Mouse (Mus musculus) neural tube, embryonic 11.5 days (tissue): Measurements from ENCODE around the gene Mepce. TPM values are rescaled to one million over a fixed set of nuclear protein-coding genes. Genes with fewer than 3 reads are reported as not detected.
A peak's percentile ranks its signal among the peaks of the same experiment; 100 is the strongest.

Source experiments
- ATAC-seq: fragments of 200-750 bp; cut with Nextera tagmentation; 2 replicates; pipeline ENCODE4 v1.8.0; 2017; ENCODE audit warnings: moderate number of reproducible peaks, mild to moderate bottlenecking, moderate TSS enrichment, moderate library complexity; ENCODE audit not compliant: insufficient read depth, low FRiP score, low TSS enrichment
- DNase-seq: peaks from one replicate; pipeline ENCODE4 v3.0.0-alpha.2; 2015; ENCODE audit warnings: low spot score
- H3K27ac ChIP-seq: fragments of 300-500 bp; sonication (generic); 2 replicates; pipeline ENCODE4 v1.5.1; 2014; ENCODE audit warnings: low read depth, mild to moderate bottlenecking, low read length
- H3K27me3 ChIP-seq: fragments of 300-500 bp; sonication (generic); 2 replicates; pipeline ENCODE4 v1.6.1; 2014; ENCODE audit warnings: mild to moderate bottlenecking, low read length, mixed read lengths; ENCODE audit not compliant: control insufficient read depth, insufficient read depth
- H3K36me3 ChIP-seq: fragments of 300-500 bp; sonication (generic); 2 replicates; pipeline ENCODE4 v1.6.1; 2014; ENCODE audit warnings: mild to moderate bottlenecking, low read length, moderate library complexity, mixed read lengths; ENCODE audit not compliant: control insufficient read depth, insufficient read depth
- H3K4me1 ChIP-seq: fragments of 300-500 bp; sonication (generic); 2 replicates; pipeline ENCODE4 v1.6.1; 2014; ENCODE audit warnings: low read length, mixed read lengths; ENCODE audit not compliant: control insufficient read depth, insufficient read depth
- H3K4me2 ChIP-seq: fragments of 300-500 bp; sonication (generic); 2 replicates; pipeline ENCODE4 v1.6.1; 2014; ENCODE audit warnings: low read depth, mild to moderate bottlenecking, moderate library complexity
- H3K4me3 ChIP-seq: fragments of 300-500 bp; sonication (generic); 2 replicates; pipeline ENCODE4 v1.5.1; 2014; ENCODE audit warnings: low read depth, low read length
- H3K9ac ChIP-seq: fragments of 300-500 bp; sonication (generic); 2 replicates; pipeline ENCODE4 v1.6.1; 2014; ENCODE audit warnings: mild to moderate bottlenecking, low read length
- H3K9me3 ChIP-seq: fragments of 300-500 bp; sonication (generic); 2 replicates; pipeline ENCODE4 v1.6.1; 2016; ENCODE audit warnings: low read length; ENCODE audit not compliant: control insufficient read depth
- WGBS: fragments of 180-500 bp; shearing (Covaris S2); extraction: QIAGEN DNeasy Blood & Tissue Kit; methylation state at CpG from one replicate; pipeline ENCODE4 v1.1.7; 2014; 5-methylcytosine and 5-hydroxymethylcytosine counted together
- polyA plus RNA-seq: library from polyadenylated mRNA; unstranded; fragments of >200 nt; fragmentation: Nextera tagmentation; extraction: Ambion mirVana; gene quantifications from 2 replicates; pipeline ENCODE4 v1.2.1, GENCODE M21; 2014

The Mepce gene
- polyA plus RNA-seq, 1 experiment from 2014 or later, result 10.0 TPM

DNA sequence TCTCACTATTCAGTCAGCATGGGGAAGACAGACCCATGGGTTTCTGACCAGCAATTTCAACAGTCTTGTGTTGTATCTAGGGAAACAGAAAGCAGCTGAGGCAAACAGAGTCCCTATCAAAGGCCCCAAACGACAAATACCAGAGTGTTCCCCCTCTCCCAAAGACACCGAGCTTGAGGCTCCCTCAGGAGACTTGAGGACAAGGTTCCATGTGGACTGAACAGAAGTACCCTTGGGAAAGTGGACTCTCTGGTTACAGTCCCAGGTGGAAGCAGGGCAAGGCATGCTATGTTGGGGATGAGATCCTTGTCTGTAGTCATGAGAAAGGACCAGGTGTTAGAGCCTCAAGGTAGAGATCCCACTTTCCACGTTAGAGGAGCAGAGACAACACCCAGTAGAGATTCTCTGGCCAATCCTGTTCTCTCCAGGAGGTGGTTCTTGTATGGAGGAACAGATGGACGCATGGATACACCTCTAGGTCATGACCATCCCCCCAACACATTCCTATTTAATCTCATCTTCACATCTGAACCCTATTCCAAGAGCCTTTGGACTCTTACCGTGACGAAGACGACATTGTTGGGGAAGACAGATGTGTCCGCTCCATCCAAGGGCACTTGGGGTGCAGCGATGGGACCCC, 3.4 kb downstream of the Mepce start:
- Histone ChIP-seq H3K36me3 (peaks cover 11% of the 10 kb centered on the region), H3K4me1 (peaks cover 32% of the 10 kb centered on the region), H3K9ac (peak overlapping the region; percentile 41; the same call in 1 of the 2 replicates), H3K4me2 (peak overlapping the region; percentile 89), H3K27me3 (no peaks in the 10 kb centered on the region; the same call in 1 of the 2 replicates), H3K9me3 (no peaks in the 10 kb centered on the region), H3K4me3 (peak overlapping the region; percentile 90), H3K27ac (no peak overlapping the region)
- 75% methylated on average over 9 of the region's 9 CpGs for WGBS
- DNase-seq (no peak), ATAC-seq (no peak)

- ATAC-seq, result no peak
- H3K36me3 ChIP-seq, result peaks cover 11% of the 10 kb centered on the region
- H3K4me3 ChIP-seq, result 0 out of 2 replicates have a peak overlapping the region, but pooled peaks have one; percentile 90
- peak overlapping the region; percentile 7; the same call in 1 of the 2 replicates for H3K9ac ChIP-seq
- peaks cover 32% of the 10 kb centered on the region for H3K4me1 ChIP-seq
- H3K27me3 ChIP-seq, result no peaks in the 10 kb centered on the region; the same call in 1 of the 2 replicates
- no peak overlapping the region for H3K27ac ChIP-seq
- 86% methylated on average over 13 of the region's 13 CpGs for WGBS
- H3K4me2 ChIP-seq, result peak overlapping the region; percentile 89
- no peak for DNase-seq
- no peaks in the 10 kb centered on the region for H3K9me3 ChIP-seq
These were observed 4.5 kb downstream of the Mepce start for GRCm38 (mm10) chr5:137782776-137783522.

- H3K4me1 ChIP-seq, result peaks cover 32% of the 10 kb centered on the region
- ATAC-seq, result no peak
- no peak overlapping the region for H3K4me2 ChIP-seq
These were observed 5.8 kb downstream of the Mepce start for GRCm38 (mm10) chr5:137781661-137782060.

DNA sequence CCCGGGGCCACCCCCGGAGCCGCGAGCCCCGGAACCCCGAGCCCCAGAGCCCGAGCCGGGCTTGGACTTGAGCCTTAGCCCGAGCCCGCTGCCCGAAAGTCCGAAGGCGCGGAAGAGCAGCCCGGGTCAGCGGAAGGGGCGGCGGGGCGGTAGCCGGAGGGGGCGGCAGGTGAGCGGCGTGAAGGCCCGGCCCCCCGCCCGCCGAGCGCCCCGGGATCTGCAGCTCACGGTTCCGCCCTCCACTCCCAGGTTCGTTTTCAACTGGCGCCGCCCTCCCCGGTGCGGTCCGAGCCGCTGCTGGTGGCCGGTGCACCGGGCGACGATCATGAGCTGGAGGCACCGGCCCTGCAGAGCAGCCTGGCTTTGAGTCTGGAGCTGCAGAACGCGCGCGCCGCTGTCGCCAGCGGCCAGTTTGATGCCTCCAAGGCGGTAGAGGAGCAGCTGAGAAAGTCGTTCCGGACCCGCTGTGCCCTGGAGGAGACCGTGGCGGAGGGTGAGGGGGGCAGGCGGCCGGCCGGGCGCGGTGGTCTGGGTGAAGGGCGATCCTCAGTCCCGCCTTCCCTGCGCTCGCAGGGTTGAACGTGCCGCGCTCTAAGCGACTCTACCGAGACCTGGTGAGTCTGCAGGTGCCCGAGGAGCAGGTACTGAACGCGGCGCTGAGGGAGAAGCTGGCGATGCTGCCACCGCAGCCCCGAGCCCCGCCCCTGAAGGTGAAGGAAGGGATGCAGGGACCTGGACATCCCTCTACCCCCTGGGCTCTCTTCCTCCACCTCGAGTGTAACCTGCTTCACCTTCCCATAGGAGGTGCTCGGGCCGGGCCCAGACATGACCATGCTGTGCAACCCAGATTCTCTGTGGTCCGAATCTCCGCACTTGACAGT, 8.2 kb downstream of the Mepce start:
- peak; percentile 13; the same call in 1 of the 2 replicates for ATAC-seq
- peak overlapping the region; percentile 98 for H3K4me3 ChIP-seq
- H3K27ac ChIP-seq, result peak overlapping the region; percentile 83
- peak overlapping the region; percentile 94 for H3K9ac ChIP-seq
- H3K4me1 ChIP-seq, result peaks cover 22% of the 10 kb centered on the region
- peak; percentile 36 for DNase-seq
- peak overlapping the region; percentile 96 for H3K4me2 ChIP-seq
- peaks cover 8% of the 10 kb centered on the region for H3K36me3 ChIP-seq
- H3K9me3 ChIP-seq, result no peaks in the 10 kb centered on the region
- no peaks in the 10 kb centered on the region for H3K27me3 ChIP-seq
- WGBS, result under 1% methylated on average over 55 of the region's 83 CpGs

More at GRCm38 (mm10) chr5:137781661-137782060, 5.8 kb downstream of the Mepce start:
- 90% methylated on average over 7 of the region's 7 CpGs for WGBS
- H3K27me3 ChIP-seq, result no peaks in the 10 kb centered on the region
- DNase-seq, result no peak
- no peak overlapping the region for H3K9ac ChIP-seq
- H3K36me3 ChIP-seq, result peaks cover 11% of the 10 kb centered on the region
- no peak overlapping the region for H3K27ac ChIP-seq
- H3K4me3 ChIP-seq, result no peak overlapping the region
- no peaks in the 10 kb centered on the region for H3K9me3 ChIP-seq

DNA sequence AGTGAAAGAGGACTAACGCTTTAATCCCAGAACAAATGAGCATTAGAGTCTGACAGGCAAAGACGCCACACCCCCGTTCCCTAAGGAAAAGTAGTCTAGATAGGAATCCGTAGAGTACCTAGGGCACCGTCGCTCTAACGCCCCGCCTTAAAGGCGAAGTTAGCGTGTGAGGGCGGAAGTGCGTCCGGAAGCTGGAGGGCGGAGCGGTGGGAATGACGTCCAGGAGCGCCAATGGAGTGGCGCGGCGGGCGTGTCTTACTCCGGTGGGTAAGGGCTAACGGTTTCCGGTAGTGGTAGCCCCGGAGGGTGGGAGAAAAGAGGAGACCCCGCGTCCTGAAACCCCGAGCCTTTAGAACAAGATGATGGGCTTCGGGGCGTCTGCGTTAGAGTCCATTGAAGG, 8.8 kb downstream of the Mepce start, which contains the start of gene Ppp1r35:
Gene Ppp1r35, plus strand, starts transcription at position 215 of the 400 bp plus-strand sequence.
- H3K4me3 ChIP-seq, result peak within 1 kb of the TSS; percentile 98
- H3K4me2 ChIP-seq, result peak within 1 kb of the TSS; percentile 96
- DNase-seq (peak; percentile 97), ATAC-seq (peak; percentile 96)
- H3K4me1 ChIP-seq, result peaks cover 15% of the 10 kb centered on the region
- WGBS, result 0% methylated on average over 31 of the region's 31 CpGs
- H3K36me3 ChIP-seq, result peaks cover 8% of the 10 kb centered on the region
- peak within 1 kb of the TSS; percentile 83 for H3K27ac ChIP-seq
- H3K9me3 ChIP-seq, result no peaks in the 10 kb centered on the region
- H3K27me3 ChIP-seq, result no peaks in the 10 kb centered on the region
- peak within 1 kb of the TSS; percentile 94 for H3K9ac ChIP-seq

DNA sequence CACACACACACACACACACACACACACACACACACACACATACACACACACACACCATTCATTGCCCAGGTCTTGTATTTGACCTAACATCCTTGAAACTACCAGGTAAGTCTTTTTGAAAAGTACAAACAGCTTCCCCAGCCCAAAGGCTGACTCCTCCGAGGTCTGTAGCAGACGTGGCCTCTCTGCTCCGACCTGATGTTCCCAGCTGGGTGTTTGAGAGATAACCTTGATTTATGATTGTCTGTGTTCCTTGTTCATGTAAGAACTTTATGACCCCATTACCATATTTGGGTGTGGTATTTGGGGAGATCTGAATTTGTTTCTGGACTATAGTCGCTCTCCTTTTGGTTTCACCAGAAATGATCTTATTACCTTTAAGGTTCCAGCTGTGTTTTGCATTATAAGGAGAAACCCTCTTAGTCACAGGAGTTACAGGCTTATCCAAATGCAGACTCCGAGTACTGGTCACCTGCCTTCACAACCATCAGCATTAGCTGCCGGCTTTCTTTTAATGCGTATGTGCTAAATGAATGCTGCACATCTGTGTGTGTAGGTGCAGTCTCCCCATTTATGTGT, 10.1 kb downstream of the Mepce start:
- no peak overlapping the region for H3K9ac ChIP-seq
- H3K4me1 ChIP-seq, result peaks cover 10% of the 10 kb centered on the region
- H3K27me3 ChIP-seq, result no peaks in the 10 kb centered on the region
- H3K9me3 ChIP-seq, result no peaks in the 10 kb centered on the region
- peaks cover 5% of the 10 kb centered on the region for H3K36me3 ChIP-seq
- ATAC-seq (no peak), DNase-seq (no peak)
- H3K4me3 ChIP-seq, result no peak overlapping the region
- H3K4me2 ChIP-seq, result no peak overlapping the region
- 67% methylated on average over 7 of the region's 7 CpGs for WGBS
- H3K27ac ChIP-seq, result no peak overlapping the region

DNA sequence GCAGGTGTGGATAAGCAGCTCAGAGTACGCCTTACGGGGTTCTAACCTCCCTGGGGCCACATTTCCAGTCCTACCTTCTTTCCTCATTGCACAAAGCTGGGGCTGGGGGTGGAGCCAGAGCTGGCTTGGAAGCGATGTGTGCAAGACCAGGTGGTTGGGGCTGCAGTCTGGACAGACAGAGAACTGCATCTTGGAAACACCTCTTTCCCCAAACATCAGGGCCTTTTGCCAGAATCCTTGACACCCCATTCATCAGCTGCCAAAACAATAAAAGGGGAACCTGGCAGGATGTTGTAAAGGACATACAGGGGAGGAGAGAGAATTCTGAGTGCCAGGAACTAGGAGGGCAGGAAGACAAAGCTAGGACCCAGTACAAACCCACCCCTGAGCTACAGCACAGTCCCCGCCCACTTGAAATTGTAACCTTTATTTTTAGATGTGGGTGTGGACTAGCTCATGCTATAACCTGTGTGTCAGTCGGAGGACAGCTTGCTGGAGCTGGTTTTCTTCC, 11.0 kb downstream of the Mepce start:
- no peak overlapping the region for H3K9ac ChIP-seq
- no peak overlapping the region for H3K4me2 ChIP-seq
- WGBS, result 52% methylated on average over 5 of the region's 5 CpGs
- H3K4me3 ChIP-seq, result no peak overlapping the region
- no peak overlapping the region for H3K27ac ChIP-seq
- H3K9me3 ChIP-seq, result no peaks in the 10 kb centered on the region
- H3K27me3 ChIP-seq, result no peaks in the 10 kb centered on the region
- DNase-seq, result no peak
- peaks cover 10% of the 10 kb centered on the region for H3K4me1 ChIP-seq
- no peak for ATAC-seq
- peaks cover 5% of the 10 kb centered on the region; the same call in 1 of the 2 replicates for H3K36me3 ChIP-seq
